8 mouse cellular contexts compared by ENCODE assay signal in genomic region chr11:38543893-38544292, GRCm38 (mm10).
A peak's percentile ranks its signal among the peaks of the same experiment; 100 is the strongest.
DNase-seq lines count a peak whose midpoint lies in the region; ATAC-seq lines count a peak whose summit lies in the region.

No protein-coding gene starts in this region.

- WGBS in kidney, embryonic 14.5 days: 9% methylated on average over 8 of the region's 8 CpGs
- WGBS in limb, embryonic 12.5 days: 9% methylated on average over 8 of the region's 8 CpGs

- no peaks in the 10 kb centered on the region for H3K4me1 ChIP-seq in kidney, embryonic 14.5 days (ENCODE audit: control insufficient read depth, insufficient read depth, low read length)
- no peaks in the 10 kb centered on the region for H3K4me1 ChIP-seq in limb, embryonic 12.5 days (replicated peaks)

- H3K4me2 ChIP-seq in kidney, embryonic 14.5 days (replicated peaks; ENCODE audit: low read depth, low read length): no peak overlapping the region
- peak overlapping the region; percentile 24; the same call in 1 of the 2 replicates for H3K4me2 ChIP-seq in limb, embryonic 12.5 days

- no peaks in the 10 kb centered on the region for H3K9me3 ChIP-seq in kidney, embryonic 14.5 days (ENCODE audit: control insufficient read depth, low read length)
- no peaks in the 10 kb centered on the region for H3K9me3 ChIP-seq in limb, embryonic 12.5 days

- ATAC-seq in kidney, embryonic 14.5 days (ENCODE audit: low FRiP score, low TSS enrichment): peak; percentile 60; the same call in 1 of the 2 replicates
- ATAC-seq in limb, embryonic 12.5 days (ENCODE audit: insufficient number of reproducible peaks, insufficient read depth, low FRiP score, low TSS enrichment, low read depth): no peak
- no peak for ATAC-seq in erythroid progenitor cell, adult 5-6 weeks (replicated peaks; ENCODE audit: low FRiP score, poor library complexity, severe bottlenecking)

- H3K36me3 ChIP-seq in kidney, embryonic 14.5 days (ENCODE audit: control insufficient read depth, insufficient read depth, low read length): no peaks in the 10 kb centered on the region
- no peaks in the 10 kb centered on the region for H3K36me3 ChIP-seq in limb, embryonic 12.5 days

- no peak overlapping the region for H3K27ac ChIP-seq in kidney, embryonic 14.5 days (ENCODE audit: low read depth, low read length)
- no peak overlapping the region for H3K27ac ChIP-seq in limb, embryonic 12.5 days

- H3K27me3 ChIP-seq in kidney, embryonic 14.5 days (ENCODE audit: control insufficient read depth, insufficient read depth, low read length): no peaks in the 10 kb centered on the region
- H3K27me3 ChIP-seq in limb, embryonic 12.5 days: no peaks in the 10 kb centered on the region

- DNase-seq in kidney, adult 11 months: no peak
- DNase-seq in ES-CJ7 (ENCODE audit: low read depth, low spot score): peak; percentile 39
- DNase-seq in embryo, embryonic 10 days (ENCODE audit: low spot score): peak; percentile 59
- no peak for DNase-seq in spleen, adult 12 weeks (ENCODE audit: low spot score)
- DNase-seq in right cerebral cortex, postnatal 10 days (ENCODE audit: low spot score in 2 of 2): no peak

- H3K9ac ChIP-seq in kidney, embryonic 14.5 days (ENCODE audit: low read depth, low read length): no peak overlapping the region
- H3K9ac ChIP-seq in limb, embryonic 12.5 days (replicated peaks): no peak overlapping the region

- H3K4me3 ChIP-seq in kidney, embryonic 14.5 days (ENCODE audit: low read length): no peak overlapping the region
- no peak overlapping the region for H3K4me3 ChIP-seq in limb, embryonic 12.5 days (replicated peaks)

Comparison
In these comparisons a context has a peak if more than half of its experiments do, and no peak if none do; other contexts are left out.
1. DNase-seq: peak in ES-CJ7 (single experiment) and embryo, embryonic 10 days (single experiment); none in kidney, adult 11 months (single experiment), spleen, adult 12 weeks (single experiment) and right cerebral cortex, postnatal 10 days (0 of 2).